Mouse (Mus musculus) myocyte (in vitro differentiated cells): ENCODE measurements around the gene Hist1h4a. TPM values are rescaled to one million over a fixed set of nuclear protein-coding genes. Genes with fewer than 3 reads are reported as not detected.

Experiments
- H3K27me3 ChIP-seq: one replicate; pipeline ENCODE4 v1.6.1; 2011; ENCODE audit not compliant: control insufficient read depth, insufficient read depth, insufficient read length
- H3K36me3 ChIP-seq: one replicate; pipeline ENCODE4 v1.6.1; 2011; ENCODE audit not compliant: control insufficient read depth, insufficient read depth
- H3K4me2 ChIP-seq: one replicate; pipeline ENCODE4 v1.6.1; 2011; ENCODE audit warnings: low read depth, control low read depth
- H3K4me3 ChIP-seq: one replicate; pipeline ENCODE4 v1.5.1; 2011; ENCODE audit warnings: mild to moderate bottlenecking, control low read depth, moderate library complexity
- H3K79me2 ChIP-seq: one replicate; pipeline ENCODE4 v1.6.1; 2011; ENCODE audit not compliant: control insufficient read depth, insufficient read depth
- H3ac ChIP-seq: one replicate; pipeline ENCODE4 v1.6.1; 2011; ENCODE audit not compliant: control insufficient read depth, insufficient read length
- CEBPB ChIP-seq: IDR thresholded peaks from 2 replicates; pipeline ENCODE4 v1.6.1; 2011; ENCODE audit warnings: mild to moderate bottlenecking, moderate library complexity; ENCODE audit not compliant: poor library complexity, insufficient read depth, severe bottlenecking
- E2F4 ChIP-seq: IDR thresholded peaks from one replicate; pipeline ENCODE4 v1.6.1; 2011; ENCODE audit warnings: mild to moderate bottlenecking, control low read depth, moderate library complexity; ENCODE audit not compliant: insufficient read depth
- MAX ChIP-seq: IDR thresholded peaks from one replicate; pipeline ENCODE4 v1.6.1; 2011; ENCODE audit warnings: low read depth, mild to moderate bottlenecking, control low read depth
- MYOD1 ChIP-seq, 3 experiments: IDR thresholded peaks; one replicate each; pipeline ENCODE4 v1.6.1; 2011; ENCODE audit warnings: control low read depth in 2 of 3, low read depth in 2 of 3, mild to moderate bottlenecking in 2 of 3, moderate library complexity in 1 of 3; ENCODE audit not compliant: insufficient read length in 2 of 3, control insufficient read depth in 1 of 3
- MYOG ChIP-seq, 3 experiments: IDR thresholded peaks; one replicate each; pipeline ENCODE4 v1.6.1; 2011; ENCODE audit warnings: control low read depth in 2 of 3, low read depth in 2 of 3, mild to moderate bottlenecking in 2 of 3; ENCODE audit not compliant: insufficient read length in 2 of 3, control insufficient read depth in 1 of 3, insufficient read depth in 1 of 3
- POLR2A ChIP-seq: IDR thresholded peaks from one replicate; pipeline ENCODE4 v1.6.1; 2011; ENCODE audit warnings: low read depth, mild to moderate bottlenecking, control low read depth, moderate library complexity; ENCODE audit not compliant: insufficient read length
- POLR2AphosphoS2 ChIP-seq: IDR thresholded peaks from one replicate; pipeline ENCODE4 v1.6.1; 2011; ENCODE audit warnings: low read depth, control low read depth; ENCODE audit not compliant: insufficient read length
- REST ChIP-seq: IDR thresholded peaks from one replicate; pipeline ENCODE4 v1.6.1; 2011; ENCODE audit warnings: mild to moderate bottlenecking, control low read depth, moderate library complexity; ENCODE audit not compliant: insufficient read depth, insufficient read length
- SRF ChIP-seq: IDR thresholded peaks from one replicate; pipeline ENCODE4 v1.6.1; 2011; ENCODE audit warnings: low read depth; ENCODE audit not compliant: control insufficient read depth, insufficient read length
- TCF12 ChIP-seq: IDR thresholded peaks from one replicate; pipeline ENCODE4 v1.6.1; 2011; ENCODE audit warnings: mild to moderate bottlenecking, control low read depth; ENCODE audit not compliant: poor library complexity, insufficient read depth, severe bottlenecking
- TCF3 ChIP-seq: IDR thresholded peaks from one replicate; pipeline ENCODE4 v1.6.1; 2011; ENCODE audit warnings: low read depth, control low read depth; ENCODE audit not compliant: insufficient read length
- USF1 ChIP-seq: IDR thresholded peaks from one replicate; pipeline ENCODE4 v1.6.1; 2011; ENCODE audit warnings: low read depth, mild to moderate bottlenecking, control low read depth, moderate library complexity
- polyA plus RNA-seq: library from polyadenylated mRNA; unstranded; fragments of >200 nt; fragmentation: generic; extraction: Trizol; gene quantifications from one replicate; pipeline ENCODE4 v1.2.1, GENCODE M21; 2012; ENCODE audit warnings: missing spikeins

Hist1h4a gene
- polyA plus RNA-seq: 4.2 TPM

DNA sequence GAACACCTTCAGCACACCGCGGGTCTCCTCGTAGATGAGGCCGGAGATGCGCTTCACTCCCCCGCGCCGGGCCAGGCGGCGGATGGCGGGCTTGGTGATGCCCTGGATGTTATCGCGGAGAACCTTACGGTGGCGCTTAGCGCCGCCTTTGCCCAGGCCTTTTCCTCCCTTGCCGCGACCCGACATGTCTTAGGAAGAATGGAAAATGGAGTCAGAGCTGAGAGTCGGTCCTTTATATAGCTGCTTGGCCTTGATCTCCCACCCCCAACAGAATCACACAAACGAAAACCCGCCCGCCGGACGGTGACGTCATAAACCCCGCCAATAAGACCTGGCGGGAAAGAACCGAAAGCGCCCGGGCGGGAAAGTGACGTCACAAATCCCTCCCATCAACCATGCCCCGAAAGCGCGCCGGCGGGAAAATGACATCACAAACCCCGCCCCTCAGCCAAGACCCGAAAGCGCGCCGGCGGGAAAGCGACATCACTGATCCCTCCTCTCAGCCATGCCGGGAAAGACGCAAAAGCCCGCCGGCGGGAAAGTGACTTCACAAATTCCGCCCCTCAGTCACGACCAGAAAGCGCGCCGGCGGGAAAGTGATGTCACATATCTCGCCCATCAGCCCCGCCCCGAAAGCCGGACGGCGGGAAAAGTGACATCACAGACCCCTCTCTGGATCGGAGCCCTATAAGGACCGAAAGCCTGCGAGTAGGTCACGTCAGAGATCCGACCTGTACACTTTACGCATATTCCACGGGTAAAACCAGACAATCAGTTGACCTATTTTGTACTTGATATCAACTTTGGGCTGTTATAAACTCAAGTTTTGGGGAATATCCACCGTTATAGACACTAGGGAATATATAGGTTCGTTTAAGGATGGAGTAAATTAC lies at the start of gene Hist1h4a:
Gene Hist1h4a, minus strand, starts transcription at position 259 of the 893 bp plus-strand sequence.
- H3ac ChIP-seq: no peak within 1 kb of the TSS
- no peaks in the 10 kb centered on the region for H3K27me3 ChIP-seq
- peak within 1 kb of the TSS; percentile 29 for H3K4me3 ChIP-seq
- TF ChIP-seq SRF (peak; percentile 46), CEBPB (no peak), E2F4 (peak; percentile 94), MAX (no peak), REST (no peak), MYOG (IDR thresholded peaks at IDR 0.05; ENCODE audit: control insufficient read depth in 1 of 3, insufficient read depth in 1 of 3, insufficient read length in 2 of 3, low read depth in 2 of 3) (no peak), POLR2AphosphoS2 (peak; percentile 91), MYOD1 (IDR thresholded peaks at IDR 0.05; ENCODE audit: control insufficient read depth in 1 of 3, insufficient read length in 2 of 3, low read depth in 2 of 3) (no peak), TCF12 (no peak), TCF3 (no peak), USF1 (no peak), POLR2A (peak; percentile 77)
- H3K4me2 ChIP-seq: peak within 1 kb of the TSS; percentile 96
- H3K79me2 ChIP-seq: no peaks in the 10 kb centered on the region
- H3K36me3 ChIP-seq: no peaks in the 10 kb centered on the region

DNA sequence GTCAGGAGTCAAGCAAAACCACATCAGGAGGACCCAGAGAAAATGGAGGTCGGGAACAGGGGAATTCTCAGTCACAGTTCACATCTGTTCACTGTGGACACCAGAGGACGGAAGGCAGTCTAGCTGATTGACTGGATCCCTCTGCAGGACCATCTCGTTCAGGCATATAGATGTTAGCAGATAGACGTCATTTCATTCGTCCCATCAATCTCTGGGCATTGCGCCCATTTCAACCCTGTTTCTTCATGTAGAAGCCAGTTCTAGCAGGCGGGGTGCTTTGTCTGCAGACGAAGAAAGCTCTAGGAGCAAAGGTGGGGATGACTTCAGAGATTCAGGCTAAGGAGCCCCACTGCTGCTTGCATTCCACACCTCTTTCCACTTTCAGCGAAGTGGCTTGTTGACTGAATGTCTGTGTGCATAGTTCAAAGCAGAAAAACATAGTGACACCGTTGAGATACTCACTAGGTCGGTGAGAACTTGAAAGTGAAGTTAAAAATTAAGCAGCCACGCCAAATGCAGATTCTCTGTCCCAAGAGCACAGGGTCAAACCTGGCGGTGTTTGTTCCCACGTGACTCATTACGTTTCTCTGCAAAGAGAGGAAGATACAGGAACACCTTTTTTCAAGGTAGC lies 45.5 kb upstream of the Hist1h4a start, which contains the start of gene Slc17a2:
Gene Slc17a2, plus strand, starts transcription at position 572 of the 631 bp plus-strand sequence.
- Histone ChIP-seq H3ac (no peak within 1 kb of the TSS), H3K79me2 (no peaks in the 10 kb centered on the region), H3K4me2 (no peak within 1 kb of the TSS), H3K4me3 (no peak within 1 kb of the TSS), H3K36me3 (no peaks in the 10 kb centered on the region), H3K27me3 (peaks cover 7% of the 10 kb centered on the region)
- TF ChIP-seq POLR2A: no peak
- no peak for TF ChIP-seq USF1
- TF ChIP-seq CEBPB: no peak

DNA sequence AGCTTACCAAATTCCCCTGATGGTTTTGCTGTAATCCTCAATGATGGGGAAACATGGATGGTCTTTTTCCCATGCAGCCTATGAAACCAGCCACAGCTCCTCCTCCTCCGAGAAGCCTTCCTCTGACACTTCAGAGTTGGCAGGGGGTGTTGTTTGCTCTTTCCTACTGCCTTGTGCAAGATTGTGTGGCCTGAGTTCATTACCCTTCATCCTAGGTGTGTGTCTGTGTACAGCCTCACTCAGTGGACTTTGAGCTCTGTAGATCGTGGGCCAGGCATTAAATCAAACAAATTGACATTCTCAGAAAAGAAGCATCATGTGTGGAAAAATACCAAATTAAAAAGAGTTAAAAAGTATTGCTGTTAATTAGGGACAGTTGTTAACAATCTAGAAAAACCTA lies 43.5 kb upstream of the Hist1h4a start:
- H3K27me3 ChIP-seq: peaks cover 7% of the 10 kb centered on the region
- no peak overlapping the region for H3ac ChIP-seq
- no peak overlapping the region for H3K4me3 ChIP-seq
- no peaks in the 10 kb centered on the region for H3K36me3 ChIP-seq
- TF ChIP-seq MYOG (IDR thresholded peaks at IDR 0.05; ENCODE audit: control insufficient read depth in 1 of 3, insufficient read depth in 1 of 3, insufficient read length in 2 of 3, low read depth in 2 of 3) (no peak), REST (no peak), E2F4 (no peak), MAX (no peak), TCF12 (no peak), MYOD1 (IDR thresholded peaks at IDR 0.05; ENCODE audit: control insufficient read depth in 1 of 3, insufficient read length in 2 of 3, low read depth in 2 of 3) (no peak), POLR2AphosphoS2 (no peak), CEBPB (no peak), USF1 (no peak), POLR2A (no peak), TCF3 (no peak), SRF (no peak)
- no peaks in the 10 kb centered on the region for H3K79me2 ChIP-seq
- H3K4me2 ChIP-seq: no peak overlapping the region

DNA sequence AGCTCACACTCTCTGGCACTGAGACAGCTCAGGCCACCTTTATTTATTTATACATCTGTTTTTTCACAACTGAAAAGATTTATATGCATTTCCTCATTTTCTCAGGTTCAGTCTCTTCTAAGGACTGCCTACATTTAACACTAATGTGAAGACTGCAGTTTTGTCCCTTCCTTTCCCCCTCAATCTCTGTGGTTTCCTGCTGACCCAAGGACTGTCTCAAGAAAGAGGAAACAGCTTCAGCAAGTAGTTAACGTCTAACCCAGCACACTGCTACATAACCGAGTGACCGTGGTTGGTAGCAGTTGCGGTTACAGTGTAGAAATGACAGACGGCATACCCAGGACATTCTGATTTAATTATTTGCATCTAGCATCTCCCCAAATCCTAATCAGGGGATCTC lies 38.4 kb upstream of the Hist1h4a start:
- Histone ChIP-seq H3K79me2 (no peaks in the 10 kb centered on the region), H3K4me3 (no peak overlapping the region), H3K27me3 (no peaks in the 10 kb centered on the region), H3ac (no peak overlapping the region), H3K4me2 (no peak overlapping the region), H3K36me3 (no peaks in the 10 kb centered on the region)
- TF ChIP-seq TCF12 (no peak), SRF (no peak), CEBPB (no peak), MYOD1 (IDR thresholded peaks at IDR 0.05; ENCODE audit: control insufficient read depth in 1 of 3, insufficient read length in 2 of 3, low read depth in 2 of 3) (no peak), TCF3 (no peak), POLR2A (no peak), MYOG (IDR thresholded peaks at IDR 0.05; ENCODE audit: control insufficient read depth in 1 of 3, insufficient read depth in 1 of 3, insufficient read length in 2 of 3, low read depth in 2 of 3) (no peak), USF1 (no peak), MAX (no peak), E2F4 (no peak), REST (no peak)
